Mouse (Mus musculus): ENCODE measurements around the gene Trim15.

Trim15 gene

GRCm38 (mm10) chr17:36869284-36869954 lies 2.4 kb upstream of the Trim15 start, which contains the start of gene Trim10:
Trim10 (plus strand) TSS chr17:36869574.
- no peak for DNase-seq (ENCODE audit: low spot score)

GRCm38 (mm10) chr17:36868836-36869235 lies 1.8 kb upstream of the Trim15 start:
- DNase-seq (ENCODE audit: low spot score): no peak

- no peak for DNase-seq (ENCODE audit: low spot score)
Measured at GRCm38 (mm10) chr17:36861680-36862079, 5.3 kb downstream of the Trim15 start.

DNA sequence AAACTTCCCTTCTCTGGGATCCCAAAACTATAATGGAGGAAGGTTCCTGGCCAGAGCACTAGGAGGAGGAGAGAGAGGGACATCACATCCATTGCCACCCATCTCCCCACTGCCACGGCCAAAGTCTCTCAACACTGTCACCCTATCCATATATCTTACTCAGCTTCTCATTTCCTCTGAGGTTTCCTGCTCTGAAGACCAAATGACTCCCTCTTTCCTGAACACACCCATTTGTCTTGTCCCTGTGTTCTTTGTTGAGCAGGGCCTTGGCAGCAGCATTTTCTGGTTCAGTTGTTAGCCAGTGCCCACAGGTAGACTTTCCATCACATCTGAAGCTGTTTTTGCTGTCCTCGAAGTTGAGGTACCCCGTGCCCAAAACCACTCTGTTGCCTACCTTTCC lies 8.8 kb downstream of the Trim15 start:
- no peak for DNase-seq (ENCODE audit: low spot score)

GRCm38 (mm10) chr17:36856236-36856635 lies 10.8 kb downstream of the Trim15 start:
- DNase-seq (ENCODE audit: low spot score): no peak

DNA sequence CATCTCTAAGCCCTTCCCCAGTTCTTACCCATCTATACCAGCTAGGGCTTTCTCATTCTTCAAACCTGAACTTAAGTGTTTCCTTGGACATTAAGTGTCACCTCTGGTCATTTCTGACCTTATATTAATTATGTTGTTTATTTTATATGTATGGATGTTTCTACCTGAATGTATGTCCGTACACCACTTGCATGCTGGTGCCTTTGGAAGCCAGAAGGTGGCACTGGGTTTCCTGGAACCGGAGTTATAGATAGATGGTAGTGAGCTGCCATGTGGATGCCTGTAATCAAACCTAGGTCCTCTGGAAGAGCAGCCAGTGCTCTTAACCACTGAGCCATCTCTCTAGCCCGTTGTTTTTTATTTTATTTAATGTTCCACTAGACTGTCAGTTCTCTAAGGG lies 11.5 kb downstream of the Trim15 start:
- no peak for DNase-seq (ENCODE audit: low spot score)

DNA sequence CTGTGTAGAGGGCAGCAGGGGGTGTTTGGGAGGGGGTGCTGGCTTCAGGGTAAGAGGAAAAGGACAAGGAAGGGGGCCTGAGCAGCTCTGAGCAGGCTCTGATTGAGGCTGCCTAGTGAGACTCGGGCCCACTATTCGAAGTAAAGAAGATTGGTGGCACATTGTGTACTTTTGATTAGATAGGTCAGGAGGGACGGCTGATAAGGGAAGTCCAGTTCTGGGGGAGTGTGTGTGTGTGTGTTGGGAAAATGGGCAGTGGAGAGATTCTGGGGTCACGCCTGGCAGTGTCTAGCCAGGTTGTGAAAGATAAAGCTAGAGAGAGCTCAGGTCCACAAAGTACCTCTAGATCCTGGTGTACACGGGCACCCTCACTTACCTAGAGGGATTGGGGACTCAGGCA lies 15.4 kb downstream of the Trim15 start:
- DNase-seq (ENCODE audit: low spot score): no peak

DNA sequence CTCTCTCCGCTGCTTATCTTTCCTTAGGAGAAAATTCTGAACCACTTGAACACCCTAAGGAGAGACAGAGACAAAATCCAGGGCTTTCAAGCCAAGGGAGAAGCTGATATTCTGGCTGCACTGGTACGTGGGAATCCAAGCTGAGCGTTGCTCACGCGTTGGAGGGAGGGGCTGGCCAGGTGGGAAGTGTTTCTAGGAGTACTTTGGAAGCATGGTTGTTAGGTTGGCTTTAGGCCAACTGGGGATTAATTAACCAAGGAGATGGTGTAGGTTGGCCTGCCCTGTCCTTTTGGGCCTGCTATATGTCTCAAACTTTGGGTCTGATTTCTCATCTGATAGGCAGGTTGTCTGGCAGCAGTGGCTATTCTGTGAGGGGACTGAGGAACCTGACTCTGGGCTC lies 15.8 kb downstream of the Trim15 start:
- DNase-seq (ENCODE audit: low spot score): no peak

GRCm38 (mm10) chr17:36849992-36850391 lies 17.0 kb downstream of the Trim15 start:
- no peak for DNase-seq (ENCODE audit: low spot score)

- no peak for DNase-seq (ENCODE audit: low spot score)
Measured at GRCm38 (mm10) chr17:36848911-36849310, 18.1 kb downstream of the Trim15 start.

- DNase-seq (ENCODE audit: low spot score): no peak
Measured at GRCm38 (mm10) chr17:36844725-36845124, 22.3 kb downstream of the Trim15 start.

DNA sequence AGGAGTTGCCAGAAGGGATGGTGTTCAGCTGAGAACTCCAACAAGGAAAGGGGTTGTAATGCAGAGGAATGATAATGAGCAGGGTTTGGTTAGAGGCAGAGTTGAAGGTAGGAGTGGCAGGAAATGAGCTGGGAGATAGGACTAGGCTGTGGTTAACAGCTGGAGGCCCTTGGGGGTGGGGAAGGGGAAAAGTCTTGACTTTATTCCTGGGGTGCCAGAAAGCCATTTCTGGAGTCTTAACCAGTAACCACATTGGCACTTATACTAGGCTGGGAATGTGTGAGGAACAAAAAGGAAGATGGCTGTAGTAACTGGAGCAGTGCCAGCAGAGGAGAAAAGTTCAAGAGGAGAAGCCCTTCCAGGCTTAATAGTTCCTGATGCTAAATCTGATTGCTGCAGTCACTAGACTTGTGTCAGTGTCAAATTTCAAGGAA lies 22.7 kb downstream of the Trim15 start:
- DNase-seq (ENCODE audit: low spot score): no peak

- no peak for DNase-seq (ENCODE audit: low spot score)
Measured at GRCm38 (mm10) chr17:36843696-36844095, 23.3 kb downstream of the Trim15 start.

- no peak for DNase-seq (ENCODE audit: low spot score)
Measured at GRCm38 (mm10) chr17:36840961-36841445, 26.0 kb downstream of the Trim15 start.

DNA sequence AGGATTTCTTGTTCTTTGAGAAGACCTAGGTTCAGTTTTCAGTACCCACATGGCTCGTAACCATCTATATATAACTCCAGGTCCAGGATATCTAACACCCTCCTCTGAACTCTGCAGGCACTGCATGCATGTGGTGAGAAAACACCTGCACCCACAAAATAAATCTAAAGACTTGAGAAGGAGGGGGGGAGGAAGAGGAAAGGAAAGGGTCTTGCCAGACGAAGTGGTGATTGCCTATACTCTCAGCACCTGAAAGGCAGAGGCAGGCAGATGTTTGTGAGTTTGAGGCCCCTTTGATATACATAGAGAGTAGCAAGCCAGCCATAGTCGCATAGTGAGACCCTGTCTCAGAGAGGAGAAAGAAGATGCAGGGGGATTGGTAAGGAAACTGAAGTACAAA lies 27.1 kb downstream of the Trim15 start:
- no peak for DNase-seq (ENCODE audit: low spot score)

GRCm38 (mm10) chr17:36839001-36839400 lies 28.0 kb downstream of the Trim15 start:
- DNase-seq (ENCODE audit: low spot score): no peak

DNA sequence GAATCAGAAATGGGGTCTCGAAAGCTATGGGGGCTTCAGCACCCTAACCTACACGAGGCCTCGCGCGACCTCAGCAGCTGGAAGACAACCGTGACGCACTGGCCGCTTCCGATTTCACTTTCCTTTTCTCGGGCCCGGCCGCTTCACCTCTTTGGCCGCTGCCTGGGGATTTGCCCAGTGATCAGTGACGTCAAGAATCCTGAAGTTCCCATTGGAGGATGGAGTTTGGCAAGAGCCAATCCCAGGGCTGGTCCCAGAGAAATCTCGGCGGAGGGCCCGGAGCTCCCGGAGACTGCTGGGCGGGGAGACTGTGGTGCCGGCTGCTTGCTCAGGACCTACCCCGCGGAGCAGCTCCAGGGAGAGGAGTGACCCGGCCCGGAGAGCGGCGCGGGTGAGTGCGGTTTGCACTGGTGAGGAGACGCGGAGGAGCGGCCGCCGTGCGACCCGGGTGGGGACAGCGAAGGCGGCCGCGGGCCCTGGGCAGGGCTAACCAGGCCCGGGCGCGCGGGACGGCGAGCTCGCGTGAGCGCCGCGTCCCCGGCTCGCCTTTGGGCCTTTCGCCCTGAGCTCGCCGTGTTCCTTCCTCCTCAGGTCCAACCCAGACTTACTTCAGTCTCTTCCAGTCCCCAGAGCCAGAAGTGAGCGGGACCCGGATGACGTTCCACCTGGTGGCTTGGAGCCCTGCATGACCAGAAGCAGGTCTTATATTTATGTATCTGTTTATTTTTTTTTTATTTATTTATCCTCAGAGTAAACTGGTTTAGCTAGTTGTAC lies 29.9 kb downstream of the Trim15 start, which contains the start of gene Trim26:
Gene Trim26, plus strand, starts transcription at position 261 of the 774 bp plus-strand sequence.
- peak; percentile 98 for DNase-seq (ENCODE audit: low spot score)

DNA sequence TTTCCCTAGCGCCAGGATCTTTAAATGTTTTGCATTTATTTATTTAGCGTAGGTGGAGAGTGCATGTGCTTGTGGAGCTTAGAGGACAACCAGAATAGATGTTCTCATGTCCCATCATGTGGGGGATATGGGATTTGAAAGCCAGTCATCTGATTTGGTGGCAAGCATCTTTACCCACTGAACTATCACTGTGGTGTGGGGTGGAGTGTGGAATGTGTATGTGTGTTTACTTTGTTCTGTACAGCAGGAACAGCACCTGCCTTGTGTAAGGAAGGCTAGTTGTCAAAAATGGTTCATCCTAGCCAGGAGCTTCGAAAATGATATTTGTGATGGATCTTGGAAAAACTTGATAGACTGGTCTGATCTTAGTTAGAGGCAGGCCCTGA lies 30.6 kb downstream of the Trim15 start:
- no peak for DNase-seq (ENCODE audit: low spot score)

- peak; percentile 78 for DNase-seq (ENCODE audit: low spot score)
Measured at GRCm38 (mm10) chr17:36835591-36836426, 31.2 kb downstream of the Trim15 start.

DNA sequence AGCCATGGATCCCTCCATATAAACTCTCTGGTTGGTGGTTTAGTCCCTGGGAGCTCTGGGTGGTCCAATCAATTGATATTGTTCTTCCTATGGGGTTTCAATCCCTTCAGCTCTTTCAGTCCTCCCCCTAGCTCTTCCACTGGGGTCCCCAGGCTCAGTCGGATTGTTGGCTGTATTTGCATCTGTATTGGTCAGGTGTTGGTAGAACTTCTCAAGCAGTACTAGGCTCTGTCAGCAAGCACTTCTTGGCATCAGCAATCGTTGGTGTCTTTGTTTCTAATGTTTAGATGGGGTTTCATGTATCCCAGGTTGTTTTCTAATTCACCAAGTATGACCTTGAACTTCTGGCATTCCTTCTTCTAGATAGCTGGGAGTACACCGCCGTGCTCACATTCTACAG lies 34.3 kb downstream of the Trim15 start:
- no peak for DNase-seq (ENCODE audit: low spot score)

- no peak for DNase-seq (ENCODE audit: low spot score)
Measured at GRCm38 (mm10) chr17:36830470-36830869, 36.5 kb downstream of the Trim15 start.

- DNase-seq (ENCODE audit: low spot score): no peak
Measured at GRCm38 (mm10) chr17:36828488-36828887, 38.5 kb downstream of the Trim15 start.

All from embryo, embryonic 10.5 days (tissue).